Mouse (Mus musculus) E14TG2a.4 (cell line): Measurements from ENCODE around the gene Gosr2.

ENCODE experiments used
- CTCF ChIP-seq: conservative IDR thresholded peaks from 2 replicates; pipeline ENCODE4 v1.5.1; 2014; ENCODE audit warnings: low read length
- NANOG ChIP-seq: IDR thresholded peaks from 2 replicates; pipeline ENCODE4 v1.6.1; 2014; ENCODE audit warnings: borderline replicate concordance, low read length, mixed read lengths

DNA sequence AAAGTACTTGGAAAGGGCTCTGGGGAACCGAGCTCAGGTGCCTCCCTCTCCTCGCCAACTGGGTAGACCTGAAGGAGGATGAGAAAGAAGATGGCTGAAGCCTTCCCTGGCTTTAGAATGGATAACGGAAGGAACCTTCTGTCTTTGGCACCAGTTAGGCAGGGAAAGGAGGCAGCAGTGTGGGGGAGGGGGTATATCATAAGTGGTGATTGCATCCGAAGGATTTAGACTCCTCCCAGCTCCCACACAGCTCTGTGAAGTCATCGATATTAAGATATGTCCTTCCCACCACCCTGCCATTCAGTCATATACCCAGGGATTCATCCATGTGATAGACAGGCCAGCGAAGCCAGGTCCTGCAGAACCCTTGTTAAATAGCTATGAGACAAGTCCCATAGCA is 46.3 kb downstream of the Gosr2 start:
- TF ChIP-seq CTCF (no peak), NANOG (no peak)
